Mouse (Mus musculus) hindbrain, embryonic 16.5 days (tissue): ENCODE measurements around the gene Ptpro. TPM values are rescaled to one million over a fixed set of nuclear protein-coding genes. Genes with fewer than 3 reads are reported as not detected.
"Not testable (repeated sequence)": the region's sequence is repeated elsewhere in the genome, so short reads cannot be mapped to it uniquely, and the experiment has no call there.

Source experiments
- ATAC-seq: fragments of 200-750 bp; cut with Nextera tagmentation; 2 replicates; pipeline ENCODE4 v1.8.0; 2017; ENCODE audit warnings: moderate TSS enrichment, moderate library complexity
- H3K27ac ChIP-seq: fragments of 300-500 bp; sonication (generic); 2 replicates; pipeline ENCODE4 v1.5.1; 2014; ENCODE audit warnings: low read depth, mild to moderate bottlenecking, control low read depth, low read length, moderate library complexity
- H3K27me3 ChIP-seq: fragments of 300-500 bp; sonication (generic); replicated peaks from 2 replicates; pipeline ENCODE4 v1.6.1; 2014; ENCODE audit warnings: low read length; ENCODE audit not compliant: control insufficient read depth, insufficient read depth
- H3K36me3 ChIP-seq: fragments of 300-500 bp; sonication (generic); 2 replicates; pipeline ENCODE4 v1.6.1; 2014; ENCODE audit warnings: mild to moderate bottlenecking, low read length, moderate library complexity, mixed read lengths; ENCODE audit not compliant: control insufficient read depth, insufficient read depth
- H3K4me1 ChIP-seq: fragments of 300-500 bp; sonication (generic); 2 replicates; pipeline ENCODE4 v1.6.1; 2014; ENCODE audit warnings: low read depth, low read length; ENCODE audit not compliant: control insufficient read depth, insufficient read depth
- H3K4me2 ChIP-seq: fragments of 300-500 bp; sonication (generic); 2 replicates; pipeline ENCODE4 v1.6.1; 2014; ENCODE audit warnings: mild to moderate bottlenecking, low read length, control low read depth, moderate library complexity
- H3K4me3 ChIP-seq: fragments of 300-500 bp; sonication (generic); 2 replicates; pipeline ENCODE4 v1.5.1; 2014; ENCODE audit warnings: mild to moderate bottlenecking, low read length, control low read depth, moderate library complexity
- H3K9ac ChIP-seq: fragments of 300-500 bp; sonication (generic); 2 replicates; pipeline ENCODE4 v1.6.1; 2014; ENCODE audit warnings: low read depth, mild to moderate bottlenecking, control low read depth, low read length, moderate library complexity
- H3K9me3 ChIP-seq: fragments of 300-500 bp; sonication (generic); 2 replicates; pipeline ENCODE4 v1.6.1; 2014; ENCODE audit warnings: mild to moderate bottlenecking, low read length, moderate library complexity; ENCODE audit not compliant: control insufficient read depth
- WGBS: fragments of 180-500 bp; shearing (Covaris S2); extraction: QIAGEN DNeasy Blood & Tissue Kit; methylation state at CpG from one replicate; pipeline ENCODE4 v1.1.7; 2014; 5-methylcytosine and 5-hydroxymethylcytosine counted together
- polyA plus RNA-seq: library from polyadenylated mRNA; unstranded; fragments of >200 nt; fragmentation: Nextera tagmentation; extraction: Ambion mirVana; gene quantifications from 2 replicates; pipeline ENCODE4 v1.2.1, GENCODE M21; 2015

Ptpro gene
- polyA plus RNA-seq, 1 experiment from 2014 or later, result 39.2 TPM

DNA sequence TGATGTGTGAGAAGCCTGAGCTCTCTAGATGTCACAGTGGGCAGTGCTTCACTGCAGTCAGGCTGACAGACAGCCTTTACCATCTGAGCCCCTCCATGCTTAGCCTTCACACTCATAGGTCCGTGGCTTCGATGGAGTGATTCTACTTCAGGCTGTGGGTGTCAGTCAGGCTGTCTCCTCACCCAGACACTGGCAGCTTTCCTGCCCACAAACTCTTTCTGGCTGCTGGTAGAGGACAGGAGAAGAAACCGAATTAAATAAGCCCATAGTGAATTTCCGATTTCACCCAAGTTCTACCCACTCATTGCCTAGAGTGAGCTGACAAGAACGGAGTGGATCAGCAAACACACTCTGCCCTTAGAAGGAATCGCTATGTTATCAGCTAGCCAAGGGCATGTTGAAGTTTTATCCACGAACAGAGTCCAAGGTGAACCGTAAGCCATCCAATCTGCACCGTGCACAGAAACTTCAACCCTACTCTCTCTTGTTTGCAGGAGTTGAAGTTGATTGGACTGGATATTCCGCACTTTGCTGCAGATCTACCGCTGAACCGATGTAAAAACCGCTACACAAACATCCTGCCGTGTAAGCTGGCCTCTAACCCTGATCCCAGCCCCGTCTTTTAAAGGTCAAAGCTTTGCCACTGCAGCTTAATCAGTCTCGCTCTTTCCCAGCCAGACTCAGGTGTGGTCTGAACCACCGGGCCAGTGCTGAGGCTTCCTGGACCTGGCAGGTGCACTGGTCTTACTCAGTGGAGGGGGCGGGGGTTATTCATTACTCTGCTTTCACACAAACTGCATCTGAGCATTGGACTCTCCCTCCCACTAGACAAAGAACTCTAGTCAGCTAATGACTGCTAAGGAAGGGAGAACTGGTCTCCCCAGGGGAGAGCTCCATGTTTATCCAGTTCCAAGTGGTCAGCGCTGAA, 188.7 kb downstream of the Ptpro start:
- Histone ChIP-seq H3K27ac (no peak overlapping the region), H3K9ac (no peak overlapping the region), H3K4me2 (no peak overlapping the region), H3K4me1 (peaks cover 8% of the 10 kb centered on the region), H3K9me3 (no peaks in the 10 kb centered on the region), H3K4me3 (no peak overlapping the region), H3K27me3 (no peaks in the 10 kb centered on the region), H3K36me3 (no peaks in the 10 kb centered on the region)
- ATAC-seq, result no peak
- 85% methylated on average over 19 of the region's 19 CpGs for WGBS

DNA sequence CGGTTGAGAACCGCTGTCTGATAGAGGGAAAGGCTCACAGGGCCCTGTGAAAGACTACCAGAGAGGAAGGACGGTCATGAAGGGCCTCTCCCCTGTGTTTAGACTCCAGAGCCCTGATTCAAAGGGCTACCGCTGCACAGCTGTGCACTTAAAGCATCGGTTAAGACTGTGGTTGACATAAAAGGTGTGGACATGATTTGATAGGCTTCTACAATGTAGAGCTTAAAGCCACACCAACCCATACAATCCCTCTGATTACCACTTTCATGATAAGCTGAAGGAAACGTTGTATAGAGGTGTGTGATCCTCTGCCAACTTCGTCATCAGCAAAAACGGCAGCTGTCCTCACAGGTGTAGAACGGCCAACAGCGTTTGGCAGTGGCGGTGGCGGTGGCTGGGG, 191.0 kb downstream of the Ptpro start:
- H3K9ac ChIP-seq, result no peak overlapping the region
- H3K9me3 ChIP-seq, result no peaks in the 10 kb centered on the region
- H3K36me3 ChIP-seq, result no peaks in the 10 kb centered on the region
- peaks cover 2% of the 10 kb centered on the region for H3K4me1 ChIP-seq
- no peak overlapping the region for H3K27ac ChIP-seq
- no peaks in the 10 kb centered on the region for H3K27me3 ChIP-seq
- no peak overlapping the region for H3K4me2 ChIP-seq
- 94% methylated on average over 12 of the region's 12 CpGs for WGBS
- ATAC-seq, result no peak
- H3K4me3 ChIP-seq, result no peak overlapping the region

DNA sequence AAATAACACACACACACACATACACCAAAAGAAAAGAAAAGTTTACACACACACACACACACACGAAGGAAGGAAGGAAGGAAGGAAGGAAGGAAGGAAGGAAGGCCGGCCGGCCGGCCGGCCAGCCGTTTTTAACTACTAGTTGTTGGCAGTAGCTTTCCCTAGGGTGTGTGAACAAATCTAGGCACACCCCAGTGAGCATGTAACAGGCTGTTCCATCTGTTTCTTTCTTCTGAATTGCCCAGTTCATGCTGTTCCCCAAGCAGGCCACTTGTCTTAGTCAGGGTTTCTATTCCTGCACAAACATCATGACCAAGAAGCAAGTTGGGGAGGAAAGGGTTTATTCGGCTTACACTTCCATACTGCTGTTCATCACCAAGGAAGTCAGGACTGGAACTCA, 194.0 kb downstream of the Ptpro start:
- ATAC-seq, H3K9me3 ChIP-seq, H3K4me1 ChIP-seq, H3K4me3 ChIP-seq, H3K36me3 ChIP-seq, H3K9ac ChIP-seq, H3K27me3 ChIP-seq, H3K4me2 ChIP-seq, H3K27ac ChIP-seq: not testable (repeated sequence)
- WGBS, result 86% methylated on average over 6 of the region's 7 CpGs

DNA sequence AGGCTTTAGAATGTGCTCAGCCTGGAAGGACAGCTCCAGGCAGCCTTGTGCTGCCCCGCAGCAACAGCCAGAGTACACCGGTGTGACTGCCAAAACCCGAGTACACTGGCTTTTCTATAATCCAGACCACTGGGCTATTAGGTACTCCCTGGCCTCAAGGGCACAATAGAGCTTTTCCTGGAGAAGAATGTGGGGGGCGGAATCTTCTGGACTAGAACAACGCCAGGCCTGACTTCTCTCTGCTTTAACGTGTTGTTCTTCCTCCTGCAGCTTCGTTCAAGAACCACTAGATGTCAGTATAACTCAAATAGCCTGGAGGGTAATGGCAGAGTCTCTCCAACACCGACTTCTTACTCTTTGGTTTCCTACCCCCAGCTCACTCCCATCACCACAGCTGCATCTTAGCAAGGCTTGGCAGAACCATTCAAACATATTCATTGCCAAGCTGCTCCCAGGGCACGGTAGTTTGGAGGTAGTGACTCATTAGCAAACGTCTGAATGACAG, 203.5 kb downstream of the Ptpro start:
- ATAC-seq, result peak; percentile 89
- no peak overlapping the region for H3K4me2 ChIP-seq
- WGBS, result 11% methylated on average over 10 of the region's 10 CpGs

DNA sequence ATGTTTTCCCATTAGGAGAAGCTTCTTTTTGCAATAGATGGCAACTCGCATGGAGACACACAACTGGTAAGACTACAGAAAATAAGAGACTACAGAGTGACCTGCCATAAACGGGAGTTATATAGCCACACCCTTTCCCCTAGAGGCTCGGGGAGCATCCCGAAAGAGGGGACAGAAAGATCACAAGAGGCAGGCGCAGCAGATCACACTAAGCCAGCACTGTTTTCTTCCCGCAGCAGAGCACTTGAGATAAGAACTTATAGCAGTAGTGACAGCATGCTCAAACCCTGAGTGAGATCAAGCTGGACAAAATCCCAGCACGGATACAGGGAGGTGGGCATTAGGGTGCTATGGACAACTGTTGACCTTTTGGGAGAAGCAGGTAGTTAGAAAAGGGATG, 203.9 kb downstream of the Ptpro start:
- WGBS, result 78% methylated on average over 7 of the region's 7 CpGs
- Histone ChIP-seq H3K4me1 (no peaks in the 10 kb centered on the region), H3K27ac (no peak overlapping the region), H3K4me2 (no peak overlapping the region), H3K27me3 (no peaks in the 10 kb centered on the region), H3K4me3 (no peak overlapping the region), H3K36me3 (no peaks in the 10 kb centered on the region), H3K9ac (no peak overlapping the region), H3K9me3 (no peaks in the 10 kb centered on the region)
- ATAC-seq, result no peak

More for the DNA sequence above, 203.5 kb downstream of the Ptpro start:
- Histone ChIP-seq H3K27me3 (no peaks in the 10 kb centered on the region), H3K4me3 (no peak overlapping the region), H3K27ac (no peak overlapping the region), H3K36me3 (no peaks in the 10 kb centered on the region), H3K9me3 (no peaks in the 10 kb centered on the region), H3K9ac (no peak overlapping the region), H3K4me1 (no peaks in the 10 kb centered on the region)

DNA sequence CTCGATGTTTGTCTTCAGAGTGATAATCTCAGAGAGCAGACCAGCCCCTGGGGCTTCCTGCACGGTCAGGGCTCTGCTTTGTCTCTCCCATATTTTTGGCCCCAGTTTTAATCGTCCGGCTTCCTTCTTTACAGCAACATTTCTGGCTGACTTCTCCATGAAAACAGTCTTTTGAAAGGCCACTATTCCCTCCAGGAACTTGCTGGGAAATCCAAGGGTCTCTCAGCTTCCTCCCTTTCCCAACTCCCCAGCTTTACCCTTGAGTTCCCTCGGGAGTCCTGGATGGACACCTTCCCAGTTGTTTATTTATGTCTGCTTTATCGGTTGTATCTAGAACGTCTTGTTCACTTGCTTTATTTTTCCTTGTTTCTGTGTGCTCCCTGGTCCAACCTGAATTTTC, 205.1 kb downstream of the Ptpro start:
- Histone ChIP-seq H3K27ac (no peak overlapping the region), H3K9ac (no peak overlapping the region), H3K36me3 (no peaks in the 10 kb centered on the region), H3K4me3 (no peak overlapping the region), H3K4me1 (no peaks in the 10 kb centered on the region), H3K27me3 (no peaks in the 10 kb centered on the region), H3K4me2 (no peak overlapping the region), H3K9me3 (no peaks in the 10 kb centered on the region)
- no peak for ATAC-seq
- WGBS, result 63% methylated on average over 7 of the region's 7 CpGs

DNA sequence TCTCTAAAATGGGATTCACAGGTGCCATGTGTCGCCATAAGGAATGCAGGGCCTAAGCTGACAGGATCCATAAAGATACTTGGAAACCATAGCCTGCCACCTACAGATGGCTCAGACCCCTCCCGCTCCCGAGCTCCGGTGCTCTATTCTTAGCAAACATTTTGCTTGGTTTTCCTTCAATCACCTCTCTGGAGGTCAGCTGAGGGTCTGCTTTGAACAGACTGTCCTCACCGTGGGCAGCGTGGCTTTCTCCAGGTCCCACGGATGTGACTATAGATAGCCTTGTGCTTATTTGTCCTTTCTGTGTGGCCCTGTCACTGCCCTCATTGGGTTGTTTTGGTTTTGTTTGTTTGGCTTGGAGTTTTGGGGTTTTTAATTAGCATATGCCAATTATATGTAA, 206.0 kb downstream of the Ptpro start:
- no peak overlapping the region for H3K4me3 ChIP-seq
- no peak overlapping the region for H3K4me2 ChIP-seq
- H3K9me3 ChIP-seq, result no peaks in the 10 kb centered on the region
- H3K9ac ChIP-seq, result no peak overlapping the region
- ATAC-seq, result no peak
- WGBS, result 84% methylated on average over 7 of the region's 7 CpGs
- no peaks in the 10 kb centered on the region for H3K4me1 ChIP-seq
- no peaks in the 10 kb centered on the region for H3K36me3 ChIP-seq
- no peaks in the 10 kb centered on the region for H3K27me3 ChIP-seq
- H3K27ac ChIP-seq, result no peak overlapping the region

DNA sequence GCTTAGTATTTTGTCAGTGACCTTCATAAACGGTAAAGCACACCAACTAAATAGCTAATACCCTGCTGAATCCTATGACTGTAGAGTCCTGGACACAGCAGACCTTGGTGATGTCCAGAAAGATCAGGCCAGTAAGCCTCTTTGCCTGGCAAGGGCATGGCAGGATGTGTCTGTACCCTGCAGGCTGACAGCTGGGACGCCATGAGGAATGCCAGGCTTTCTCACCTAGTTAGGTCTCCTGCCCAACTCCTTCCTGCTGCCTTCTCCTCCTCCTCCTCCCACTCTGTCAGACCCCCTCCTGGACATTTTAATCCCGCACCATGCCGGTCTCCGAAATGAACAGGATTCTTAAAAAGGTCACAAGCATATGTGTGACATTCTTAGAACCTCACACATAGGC, 211.7 kb downstream of the Ptpro start:
- WGBS, result 88% methylated on average over 5 of the region's 5 CpGs

DNA sequence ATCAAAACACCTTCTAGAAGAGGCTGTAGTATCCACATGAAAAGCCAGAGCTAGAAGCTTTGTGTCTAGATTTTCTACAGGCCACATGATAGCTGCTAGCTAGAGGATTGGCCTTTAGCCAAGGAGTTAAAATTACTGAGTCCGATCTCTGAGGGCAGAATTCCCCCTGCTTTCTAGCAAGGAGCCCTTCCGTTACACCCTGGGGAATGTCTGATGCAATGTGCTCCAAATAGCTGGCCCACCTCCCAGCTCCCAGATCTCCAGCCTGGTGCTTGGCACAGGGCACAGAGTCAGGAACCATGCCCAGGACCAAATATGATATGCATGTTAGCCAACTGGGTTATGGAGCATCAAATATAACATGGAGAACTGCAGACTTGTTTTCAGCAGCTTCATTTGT, 213.1 kb downstream of the Ptpro start:
- Histone ChIP-seq H3K9me3 (no peaks in the 10 kb centered on the region), H3K9ac (no peak overlapping the region), H3K27ac (no peak overlapping the region), H3K36me3 (no peaks in the 10 kb centered on the region), H3K27me3 (no peaks in the 10 kb centered on the region), H3K4me2 (no peak overlapping the region), H3K4me1 (no peaks in the 10 kb centered on the region), H3K4me3 (no peak overlapping the region)
- ATAC-seq, result peak; percentile 88
- WGBS, result 30% methylated on average over 2 of the region's 2 CpGs

More for the DNA sequence above, 211.7 kb downstream of the Ptpro start:
- ATAC-seq, result no peak
- no peaks in the 10 kb centered on the region for H3K4me1 ChIP-seq
- H3K9ac ChIP-seq, result no peak overlapping the region
- no peaks in the 10 kb centered on the region for H3K9me3 ChIP-seq
- H3K4me2 ChIP-seq, result no peak overlapping the region
- H3K4me3 ChIP-seq, result no peak overlapping the region
- no peaks in the 10 kb centered on the region for H3K27me3 ChIP-seq
- no peaks in the 10 kb centered on the region for H3K36me3 ChIP-seq
- H3K27ac ChIP-seq, result no peak overlapping the region
